Mouse (Mus musculus) kidney, postnatal 0 days (tissue): ENCODE data around the gene Tmem191c. TPM values are rescaled to one million over a fixed set of nuclear protein-coding genes. Genes with fewer than 3 reads are reported as not detected.

Experiments
- ATAC-seq: fragments of 200-750 bp; cut with Nextera tagmentation; replicated peaks from 2 replicates; pipeline ENCODE4 v1.8.0; 2017; ENCODE audit warnings: low read depth, moderate number of reproducible peaks, moderate TSS enrichment, moderate library complexity; ENCODE audit not compliant: low FRiP score
- DNase-seq: peaks from one replicate; pipeline ENCODE4 v3.0.0-alpha.2; 2016; ENCODE audit warnings: low spot score
- H3K27ac ChIP-seq: fragments of 300-500 bp; sonication (generic); 2 replicates; pipeline ENCODE4 v1.5.1; 2014; ENCODE audit warnings: mild to moderate bottlenecking
- H3K27me3 ChIP-seq: fragments of 300-500 bp; sonication (generic); 2 replicates; pipeline ENCODE4 v1.6.1; 2014; ENCODE audit warnings: low read length, mixed read lengths; ENCODE audit not compliant: insufficient read depth
- H3K36me3 ChIP-seq: fragments of 300-500 bp; sonication (generic); 2 replicates; pipeline ENCODE4 v1.6.1; 2014; ENCODE audit warnings: low read length, mixed read lengths; ENCODE audit not compliant: insufficient read depth
- H3K4me1 ChIP-seq: fragments of 300-500 bp; sonication (generic); replicated peaks from 2 replicates; pipeline ENCODE4 v1.6.1; 2014; ENCODE audit warnings: antibody characterized with exemption, low read length, mixed read lengths; ENCODE audit not compliant: insufficient read depth
- H3K4me2 ChIP-seq: fragments of 300-500 bp; sonication (generic); 2 replicates; pipeline ENCODE4 v1.6.1; 2014; ENCODE audit warnings: mild to moderate bottlenecking, low read length, moderate library complexity, mixed read lengths
- H3K4me3 ChIP-seq: fragments of 300-500 bp; sonication (generic); replicated peaks from 2 replicates; pipeline ENCODE4 v1.5.1; 2014; ENCODE audit warnings: low read depth, low read length
- H3K9ac ChIP-seq: fragments of 300-500 bp; sonication (generic); 2 replicates; pipeline ENCODE4 v1.6.1; 2014; ENCODE audit warnings: low read depth, low read length
- H3K9me3 ChIP-seq: fragments of 300-500 bp; sonication (generic); replicated peaks from 2 replicates; pipeline ENCODE4 v1.6.1; 2016; ENCODE audit warnings: low read length, inconsistent platforms, mixed read lengths
- CTCF ChIP-seq: IDR thresholded peaks from 2 replicates; pipeline ENCODE4 v1.5.1; 2016; ENCODE audit warnings: antibody characterized with exemption, low read depth, mild to moderate bottlenecking, moderate library complexity
- WGBS: fragments of 180-500 bp; shearing (Covaris S2); extraction: QIAGEN DNeasy Blood & Tissue Kit; methylation state at CpG from one replicate; pipeline ENCODE4 v1.1.7; 2014; 5-methylcytosine and 5-hydroxymethylcytosine counted together
- polyA plus RNA-seq: library from polyadenylated mRNA; unstranded; fragments of >200 nt; fragmentation: Nextera tagmentation; extraction: Ambion mirVana; gene quantifications from 2 replicates; pipeline ENCODE4 v1.2.1, GENCODE M21; 2015

Tmem191c gene
- polyA plus RNA-seq, 1 experiment from 2014 or later = 12.4 TPM

GRCm38 (mm10) chr16:17331855-17332254 lies 56.0 kb downstream of the Tmem191c start:
- Histone ChIP-seq H3K27me3 (no peaks in the 10 kb centered on the region), H3K9ac (no peak overlapping the region), H3K27ac (no peak overlapping the region), H3K9me3 (no peaks in the 10 kb centered on the region), H3K4me1 (no peaks in the 10 kb centered on the region), H3K36me3 (0 out of 2 replicates have a peak, but pooled peaks cover 7% of the 10 kb centered on the region), H3K4me2 (no peak overlapping the region), H3K4me3 (no peak overlapping the region)
- TF ChIP-seq CTCF = no peak
- ATAC-seq (no peak), DNase-seq (no peak)
- 88% methylated on average over 5 of the region's 5 CpGs for whole genome bisulfite sequencing

Other genes starting within 250 kb of the Tmem191c start
- 30.5 and 32.5 TPM in 2 replicates for gene Ypel1, start 206.4 kb upstream of the Tmem191c start, polyA plus RNA-seq
- gene Ppil2, start 164.8 kb upstream of the Tmem191c start, polyA plus RNA-seq = 101 and 111 TPM in 2 replicates
- 16.9 and 17.5 TPM in 2 replicates for gene 2610318N02Rik, start 150.9 kb upstream of the Tmem191c start, polyA plus RNA-seq
- 46.1 and 47.0 TPM in 2 replicates for gene Sdf2l1, start 143.7 kb upstream of the Tmem191c start, polyA plus RNA-seq
- 9.0 and 9.1 TPM in 2 replicates for gene Ydjc, start 131.5 kb upstream of the Tmem191c start, polyA plus RNA-seq
- gene Ccdc116, start 128.8 kb upstream of the Tmem191c start, polyA plus RNA-seq = 0.26 and 0.34 TPM in 2 replicates
- gene Ube2l3, start 73.4 kb upstream of the Tmem191c start, polyA plus RNA-seq = 316 and 327 TPM in 2 replicates
- 0.26 and 0.28 TPM in 2 replicates for gene Rimbp3, start 67.5 kb upstream of the Tmem191c start, polyA plus RNA-seq
- 2.1 and 2.4 TPM in 2 replicates for gene Hic2, start 42.5 kb upstream of the Tmem191c start, polyA plus RNA-seq
- gene Serpind1, start 55.3 kb downstream of the Tmem191c start, polyA plus RNA-seq = 0.14 and 0.21 TPM in 2 replicates
- 11.9 and 12.8 TPM in 2 replicates for gene Snap29, start 129.9 kb downstream of the Tmem191c start, polyA plus RNA-seq
- 27.3 and 28.5 TPM in 2 replicates for gene Pi4ka, start 130.2 kb downstream of the Tmem191c start, polyA plus RNA-seq
- gene Crkl, start 175.9 kb downstream of the Tmem191c start, polyA plus RNA-seq = 50.7 and 51.3 TPM in 2 replicates
- 1.4 and 2.4 TPM in 2 replicates for gene Aifm3, start 213.5 kb downstream of the Tmem191c start, polyA plus RNA-seq
- 65.7 and 73.4 TPM in 2 replicates for gene Lztr1, start 232.6 kb downstream of the Tmem191c start, polyA plus RNA-seq